Mouse (Mus musculus): ENCODE measurements at regions not wholly inside any gene's neighbourhood (a gene's known extent, or its start where the extent isn't known, plus 50 kb on each side); places are given as distances from the start of the nearest gene placed in this dataset.

DNA sequence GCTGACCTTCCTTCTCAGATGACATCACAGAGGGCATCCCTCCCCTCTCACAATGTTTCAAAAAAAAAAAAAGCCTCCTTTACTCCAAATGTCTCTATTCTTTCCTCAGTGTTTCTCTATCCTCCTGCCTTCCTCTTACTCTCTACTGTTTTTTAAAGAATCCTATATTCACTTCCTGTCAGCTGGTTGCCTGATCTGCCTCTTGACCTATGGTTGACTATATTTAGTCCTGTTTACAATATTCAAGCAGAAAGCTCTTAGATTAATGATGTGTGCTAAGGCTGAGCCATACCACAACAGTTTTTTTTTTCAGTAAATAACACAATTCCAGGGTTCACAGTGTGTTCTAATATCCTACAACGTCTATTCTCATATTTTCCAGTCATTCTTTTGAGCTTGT is 133.2 kb upstream of the Ano5 start:
- Histone ChIP-seq H3K27ac (no peak overlapping the region), H3K36me3 (replicated peaks; ENCODE audit: control insufficient read depth, insufficient read depth) (no peaks in the 10 kb centered on the region), H3K9me3 (ENCODE audit: control insufficient read depth, low read length) (0 out of 2 replicates have a peak, but pooled peaks cover 3% of the 10 kb centered on the region), H3K27me3 (ENCODE audit: control insufficient read depth, insufficient read depth, low read length) (no peaks in the 10 kb centered on the region), H3K4me1 (replicated peaks; ENCODE audit: control insufficient read depth, insufficient read depth, low read length) (no peaks in the 10 kb centered on the region), H3K4me2 (replicated peaks) (no peak overlapping the region), H3K4me3 (replicated peaks; ENCODE audit: low read length) (no peak overlapping the region), H3K9ac (no peak overlapping the region)
- DNase-seq (ENCODE audit: low spot score) = no peak
- 73% methylated on average over 1 of the region's 1 CpGs for WGBS
- ATAC-seq (ENCODE audit: low FRiP score) = no peak

All from hindbrain, embryonic 14.5 days (tissue).